Mouse (Mus musculus) thymus, adult 2 months (tissue): ENCODE results near the gene Il10ra. TPM values are rescaled to one million over a fixed set of nuclear protein-coding genes. Genes with fewer than 3 reads are reported as not detected.

Source experiments
- DNase-seq: peaks from one replicate; pipeline ENCODE4 v3.0.0; 2021
- H3K27ac ChIP-seq: fragments of 200-500 bp; 2 replicates; pipeline ENCODE4 v1.5.1; 2012; ENCODE audit warnings: low read length, control low read depth; ENCODE audit not compliant: control insufficient read depth, insufficient read depth
- H3K27me3 ChIP-seq: fragments of 200-500 bp; 2 replicates; pipeline ENCODE4 v1.6.1; 2012; ENCODE audit warnings: mild to moderate bottlenecking, low read length, moderate library complexity, mixed read lengths; ENCODE audit not compliant: control insufficient read depth, insufficient read depth
- H3K36me3 ChIP-seq: fragments of 200-500 bp; 2 replicates; pipeline ENCODE4 v1.6.1; 2012; ENCODE audit warnings: mild to moderate bottlenecking, low read length, moderate library complexity; ENCODE audit not compliant: control insufficient read depth, insufficient read depth
- H3K4me1 ChIP-seq: fragments of 200-500 bp; replicated peaks from 2 replicates; pipeline ENCODE4 v1.6.1; 2012; ENCODE audit warnings: low read length; ENCODE audit not compliant: control insufficient read depth, insufficient read depth
- H3K4me3 ChIP-seq: fragments of 200-500 bp; 2 replicates; pipeline ENCODE4 v1.5.1; 2012; ENCODE audit warnings: mild to moderate bottlenecking, low read length, control low read depth, moderate library complexity; ENCODE audit not compliant: control insufficient read depth, insufficient read depth
- CTCF ChIP-seq: fragments of 200-500 bp; IDR thresholded peaks from 2 replicates; pipeline ENCODE4 v1.5.1; 2012; ENCODE audit warnings: mild to moderate bottlenecking, control low read depth, low read length, moderate library complexity, borderline replicate concordance; ENCODE audit not compliant: control insufficient read depth, poor library complexity, insufficient read depth; ENCODE audit errors: extremely low read depth
- POLR2A ChIP-seq: fragments of 200-500 bp; IDR thresholded peaks from 2 replicates; pipeline ENCODE4 v1.6.1; 2012; ENCODE audit warnings: mild to moderate bottlenecking, low read length, control low read depth, moderate library complexity; ENCODE audit not compliant: control insufficient read depth, poor library complexity, insufficient read depth; ENCODE audit errors: extremely low read depth
- WGBS: fragments of 180-500 bp; shearing (Covaris S2); methylation state at CpG from one replicate; pipeline ENCODE4 v1.1.7; 2018; 5-methylcytosine and 5-hydroxymethylcytosine counted together
- polyA plus RNA-seq: library from polyadenylated mRNA; depleted of rRNA; stranded (reverse); fragments of >200 nt; gene quantifications from 2 replicates; pipeline ENCODE4 v1.2.3, GENCODE M21; 2012

The Il10ra gene
- polyA plus RNA-seq, 1 experiment: 36.8 TPM

DNA sequence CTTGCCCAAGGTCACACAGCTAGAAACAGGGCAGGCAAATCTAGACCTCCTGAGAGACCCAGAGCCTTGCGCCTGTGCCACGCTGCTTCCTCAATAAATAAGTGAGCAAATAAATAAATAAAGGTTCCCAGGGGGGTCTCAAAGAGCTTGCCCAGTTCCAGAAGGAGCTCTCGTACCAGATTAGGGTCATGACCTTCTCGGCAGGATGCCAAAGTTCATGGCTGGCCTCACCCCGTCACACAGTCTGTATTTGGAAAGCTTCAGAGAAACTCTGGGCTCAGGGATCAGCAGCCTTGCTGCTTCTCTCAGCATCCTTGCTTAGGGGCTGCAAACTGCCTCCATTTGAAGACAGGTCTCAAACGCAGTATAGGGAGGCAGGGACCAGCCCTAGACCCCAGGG, 14.9 kb downstream of the Il10ra start:
- Histone ChIP-seq H3K27ac (no peak overlapping the region), H3K27me3 (no peaks in the 10 kb centered on the region; the same call in 1 of the 2 replicates), H3K36me3 (peaks cover 22% of the 10 kb centered on the region), H3K4me1 (peaks cover 43% of the 10 kb centered on the region), H3K4me3 (no peak overlapping the region)
- 93% methylated on average over 6 of the region's 6 CpGs for WGBS
- DNase-seq: no peak
- TF ChIP-seq CTCF: no peak
- no peak for TF ChIP-seq POLR2A

DNA sequence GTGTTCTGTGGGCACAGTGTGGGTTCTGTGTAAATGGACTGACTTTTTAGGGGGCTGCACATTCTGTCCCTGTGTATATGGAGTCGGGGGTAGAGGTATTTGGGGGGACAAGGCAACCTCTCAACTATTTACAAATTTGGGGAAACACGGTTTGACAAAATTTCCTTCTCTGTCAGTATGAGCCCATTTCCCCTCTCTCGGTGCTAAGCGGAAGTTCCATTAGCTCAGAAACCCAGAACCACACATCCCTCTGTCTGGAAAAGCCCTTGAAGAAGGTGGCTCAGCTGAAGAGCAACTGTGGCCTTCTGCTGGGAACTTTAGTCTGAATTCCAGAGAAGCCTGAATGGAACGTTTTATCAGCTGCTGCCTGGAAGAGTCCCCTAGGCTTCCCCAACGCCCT, 16.6 kb downstream of the Il10ra start:
- TF ChIP-seq POLR2A (no peak), CTCF (no peak)
- Histone ChIP-seq H3K27ac (peak overlapping the region; percentile 14; the same call in 1 of the 2 replicates), H3K36me3 (peaks cover 12% of the 10 kb centered on the region), H3K27me3 (no peaks in the 10 kb centered on the region; the same call in 1 of the 2 replicates), H3K4me1 (peaks cover 55% of the 10 kb centered on the region), H3K4me3 (no peak overlapping the region)
- no peak for DNase-seq
- 53% methylated on average over 6 of the region's 6 CpGs for WGBS

DNA sequence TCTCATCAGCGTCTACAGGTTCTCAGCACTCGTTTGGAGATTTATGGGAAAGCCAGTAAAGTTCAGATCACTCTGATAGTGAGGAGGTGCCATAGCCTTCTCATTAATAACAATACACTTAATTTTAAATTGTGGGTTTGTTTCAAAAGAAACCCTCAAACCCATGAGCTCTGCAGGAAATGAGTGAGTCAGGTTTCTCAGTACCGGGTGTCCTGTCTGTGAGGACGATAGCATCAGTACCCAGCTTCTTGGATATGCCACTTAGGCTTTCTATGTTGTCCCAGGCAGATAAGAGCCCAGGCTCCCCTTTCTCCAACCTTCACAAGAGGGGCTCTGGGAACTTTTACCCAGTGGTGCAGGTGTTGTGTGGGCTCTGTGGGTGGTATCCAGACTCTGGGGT, 17.0 kb downstream of the Il10ra start:
- no peak for TF ChIP-seq CTCF
- TF ChIP-seq POLR2A: no peak
- Histone ChIP-seq H3K4me3 (no peak overlapping the region), H3K27ac (peak overlapping the region; percentile 79)

DNA sequence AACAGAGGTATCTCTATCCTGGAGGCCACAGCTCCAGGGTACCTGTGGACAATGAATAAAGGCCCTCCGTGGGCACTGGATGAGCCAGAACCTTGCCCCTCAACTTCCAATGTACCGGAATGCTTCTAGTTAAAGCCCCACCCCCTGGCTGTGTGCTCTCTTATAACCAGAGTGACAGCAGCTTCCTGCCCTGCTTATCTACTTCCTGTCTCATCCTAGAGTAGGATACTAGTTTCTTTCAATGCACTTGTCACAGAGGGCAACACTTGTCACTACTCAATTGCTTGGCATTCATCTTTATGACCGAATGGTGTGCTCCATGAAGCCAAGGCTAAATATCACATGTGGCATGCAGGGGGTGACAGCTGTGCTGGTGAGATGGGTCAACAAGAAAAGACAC, 17.7 kb downstream of the Il10ra start:
- peak overlapping the region; percentile 79 for H3K27ac ChIP-seq
- DNase-seq: peak; percentile 61
- no peaks in the 10 kb centered on the region; the same call in 1 of the 2 replicates for H3K27me3 ChIP-seq
- peaks cover 11% of the 10 kb centered on the region for H3K36me3 ChIP-seq
- no peak overlapping the region for H3K4me3 ChIP-seq
- 15% methylated on average over 3 of the region's 3 CpGs for WGBS
- H3K4me1 ChIP-seq: peaks cover 62% of the 10 kb centered on the region
- TF ChIP-seq CTCF: no peak
- no peak for TF ChIP-seq POLR2A

More for the DNA sequence above, 17.0 kb downstream of the Il10ra start:
- Histone ChIP-seq H3K4me1 (peaks cover 56% of the 10 kb centered on the region), H3K36me3 (peaks cover 12% of the 10 kb centered on the region), H3K27me3 (no peaks in the 10 kb centered on the region; the same call in 1 of the 2 replicates)
- 12% methylated on average over 4 of the region's 4 CpGs for WGBS
- no peak for DNase-seq

DNA sequence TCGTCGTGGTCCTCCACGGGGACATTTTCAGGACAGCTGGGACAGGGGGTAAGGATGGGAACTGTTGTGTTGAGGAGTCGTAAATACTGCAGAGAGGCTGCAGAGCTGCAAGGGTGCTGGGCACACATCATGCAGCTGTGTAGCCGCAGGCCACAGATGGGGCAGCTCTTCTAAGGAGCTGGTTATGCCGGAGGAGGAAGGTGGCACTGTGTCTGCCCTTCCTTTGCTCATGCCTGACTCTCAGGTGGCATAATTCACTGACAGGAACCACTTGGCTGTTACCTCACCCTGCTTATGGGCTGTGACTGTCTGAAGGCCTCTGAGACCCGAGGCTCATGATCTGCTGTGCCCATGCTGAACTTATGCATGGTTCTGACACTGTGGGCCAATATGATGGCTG, 18.6 kb downstream of the Il10ra start:
- peak; percentile 66 for DNase-seq
- Histone ChIP-seq H3K4me3 (no peak overlapping the region), H3K4me1 (peaks cover 68% of the 10 kb centered on the region), H3K27me3 (no peaks in the 10 kb centered on the region; the same call in 1 of the 2 replicates), H3K27ac (peak overlapping the region; percentile 62), H3K36me3 (peaks cover 1% of the 10 kb centered on the region)
- WGBS: 20% methylated on average over 7 of the region's 7 CpGs
- peak; percentile 32; the same call in 1 of the 2 replicates for TF ChIP-seq POLR2A
- TF ChIP-seq CTCF: no peak

DNA sequence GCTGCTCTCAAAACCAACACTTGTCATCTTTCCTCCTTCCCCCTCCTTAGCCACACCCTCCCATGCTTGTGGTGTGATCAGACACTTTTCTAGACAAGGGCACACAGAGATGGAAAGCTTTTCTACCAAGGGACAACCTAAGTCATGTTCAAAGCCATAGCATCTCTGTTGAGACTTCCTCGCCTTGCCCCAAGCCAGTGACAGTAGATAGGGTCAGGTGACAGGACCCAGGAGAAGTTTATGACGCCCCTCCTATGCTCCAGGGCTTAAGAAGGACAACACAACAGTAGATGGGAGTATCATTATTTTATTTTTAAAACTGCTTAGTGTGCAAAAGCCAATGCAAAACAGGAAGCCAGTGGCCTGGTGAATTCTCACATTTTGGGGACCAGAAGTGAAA, 21.4 kb downstream of the Il10ra start:
- Histone ChIP-seq H3K27ac (peak overlapping the region; percentile 67), H3K27me3 (no peaks in the 10 kb centered on the region), H3K36me3 (no peaks in the 10 kb centered on the region), H3K4me1 (peaks cover 59% of the 10 kb centered on the region), H3K4me3 (no peak overlapping the region)
- WGBS: 17% methylated on average over 2 of the region's 2 CpGs
- DNase-seq: peak; percentile 34
- TF ChIP-seq POLR2A (no peak), CTCF (no peak)

DNA sequence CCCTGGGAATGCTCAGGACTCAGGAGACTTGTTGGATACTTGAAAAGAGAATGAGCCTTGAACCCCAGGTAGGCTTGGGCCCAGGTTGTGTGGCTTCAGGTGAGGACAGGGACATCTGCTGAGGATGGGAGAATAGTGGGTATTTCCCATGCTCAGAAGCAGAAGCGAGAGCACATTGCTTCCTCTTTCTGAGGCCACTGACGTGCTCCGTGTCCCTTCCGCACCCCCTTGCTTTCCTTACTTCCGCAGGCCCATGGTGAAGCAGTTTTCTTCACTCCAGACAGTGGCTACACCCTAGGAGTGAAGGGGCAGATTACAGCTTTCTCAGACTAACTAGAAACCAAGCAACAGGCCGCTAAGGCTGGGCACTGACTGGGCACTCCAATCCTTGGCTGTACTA, 22.9 kb downstream of the Il10ra start:
- Histone ChIP-seq H3K27ac (peak overlapping the region; percentile 61), H3K4me1 (peaks cover 53% of the 10 kb centered on the region), H3K4me3 (no peak overlapping the region), H3K36me3 (no peaks in the 10 kb centered on the region), H3K27me3 (no peaks in the 10 kb centered on the region)
- TF ChIP-seq CTCF (no peak), POLR2A (no peak)
- no peak for DNase-seq
- WGBS: 71% methylated on average over 6 of the region's 6 CpGs

DNA sequence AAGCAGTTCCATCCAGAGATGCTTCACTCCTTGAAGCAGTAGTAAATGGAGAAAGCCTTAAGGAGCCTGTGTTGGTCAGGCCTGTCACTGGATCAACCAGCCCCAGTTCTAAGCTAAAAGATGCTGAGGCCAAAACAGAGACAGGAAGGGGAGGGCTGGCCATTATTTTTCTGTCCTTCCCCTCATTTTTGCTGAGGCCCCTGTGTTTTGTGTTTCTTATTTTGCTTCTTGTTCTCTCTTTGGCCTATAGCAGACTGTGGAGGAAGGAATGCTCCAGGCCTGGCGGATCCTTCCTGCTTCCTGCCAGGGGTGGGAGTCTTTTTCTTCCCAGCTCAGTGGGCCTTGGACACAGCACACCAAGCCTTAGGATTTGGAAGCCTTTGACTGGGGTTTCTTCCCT, 23.5 kb downstream of the Il10ra start:
- Histone ChIP-seq H3K36me3 (no peaks in the 10 kb centered on the region), H3K27ac (no peak overlapping the region), H3K27me3 (no peaks in the 10 kb centered on the region), H3K4me3 (no peak overlapping the region), H3K4me1 (peaks cover 47% of the 10 kb centered on the region)
- DNase-seq: no peak
- TF ChIP-seq POLR2A: no peak
- TF ChIP-seq CTCF: no peak
- WGBS: 97% methylated on average over 1 of the region's 1 CpGs
